Mouse (Mus musculus): Measurements from ENCODE around the gene Cd151. TPM values are rescaled to one million over a fixed set of nuclear protein-coding genes. Genes with fewer than 3 reads are reported as not detected.

Gene Cd151
- total and polyA plus RNA-seq, 2 experiments from 2014 or later, result 15.0 to 52.9 TPM

GRCm38 (mm10) chr7:141454967-141455551 is 12.1 kb upstream of the Cd151 start, which contains the start of gene Pnpla2:
TSS of gene Pnpla2 (plus strand) at chr7:141455198.
- DNase-seq (ENCODE audit: low spot score), result peak; percentile 91
- Histone ChIP-seq H3K27ac (ENCODE audit: low read depth, low read length) (peak within 1 kb of the TSS; percentile 76), H3K4me2 (ENCODE audit: low read depth, low read length, poor library complexity, severe bottlenecking) (peak within 1 kb of the TSS; percentile 89), H3K4me1 (ENCODE audit: insufficient read depth, low read length) (peaks cover 5% of the 10 kb centered on the region; the same call in 1 of the 2 replicates), H3K36me3 (ENCODE audit: insufficient read depth, low read length) (peaks cover 35% of the 10 kb centered on the region), H3K27me3 (ENCODE audit: insufficient read depth, low read length) (no peaks in the 10 kb centered on the region), H3K9me3 (ENCODE audit: low read length) (no peaks in the 10 kb centered on the region), H3K4me3 (ENCODE audit: low read depth, low read length) (peak within 1 kb of the TSS; percentile 74), H3K9ac (replicated peaks; ENCODE audit: low read length, poor library complexity, severe bottlenecking) (peak within 1 kb of the TSS; percentile 74)
- under 1% methylated on average over 42 of the region's 45 CpGs for WGBS
- peak; percentile 81 for ATAC-seq (ENCODE audit: low FRiP score)
- peak; percentile 45; the same call in 1 of the 2 replicates for TF ChIP-seq CTCF (IDR thresholded peaks at IDR 0.05)

GRCm38 (mm10) chr7:141455610-141456314 is 11.4 kb upstream of the Cd151 start:
- H3K4me1 ChIP-seq (ENCODE audit: insufficient read depth, low read length), result peaks cover 5% of the 10 kb centered on the region; the same call in 1 of the 2 replicates
- DNase-seq (ENCODE audit: low spot score) (peak; percentile 68), ATAC-seq (ENCODE audit: low FRiP score) (peak; percentile 25)
- peaks cover 3% of the 10 kb centered on the region; the same call in 1 of the 2 replicates for H3K27me3 ChIP-seq (ENCODE audit: insufficient read depth, low read length)
- no peak for TF ChIP-seq CTCF (IDR thresholded peaks at IDR 0.05)
- under 1% methylated on average over 23 of the region's 23 CpGs for WGBS
- peak overlapping the region; percentile 74 for H3K9ac ChIP-seq (replicated peaks; ENCODE audit: low read length, poor library complexity, severe bottlenecking)
- H3K9me3 ChIP-seq (ENCODE audit: low read length), result no peaks in the 10 kb centered on the region
- H3K36me3 ChIP-seq (ENCODE audit: insufficient read depth, low read length), result peaks cover 37% of the 10 kb centered on the region
- peak overlapping the region; percentile 89 for H3K4me2 ChIP-seq (ENCODE audit: low read depth, low read length, poor library complexity, severe bottlenecking)
- peak overlapping the region; percentile 76 for H3K27ac ChIP-seq (ENCODE audit: low read depth, low read length)
- H3K4me3 ChIP-seq (ENCODE audit: low read depth, low read length), result peak overlapping the region; percentile 74

- Histone ChIP-seq H3K9me3 (ENCODE audit: low read length) (no peaks in the 10 kb centered on the region), H3K4me2 (ENCODE audit: low read depth, low read length, poor library complexity, severe bottlenecking) (no peak overlapping the region), H3K36me3 (ENCODE audit: insufficient read depth, low read length) (peaks cover 34% of the 10 kb centered on the region), H3K9ac (replicated peaks; ENCODE audit: low read length, poor library complexity, severe bottlenecking) (no peak overlapping the region), H3K4me3 (ENCODE audit: low read depth, low read length) (no peak overlapping the region), H3K4me1 (ENCODE audit: insufficient read depth, low read length) (peaks cover 8% of the 10 kb centered on the region), H3K27me3 (ENCODE audit: insufficient read depth, low read length) (peaks cover 12% of the 10 kb centered on the region; the same call in 1 of the 2 replicates), H3K27ac (ENCODE audit: low read depth, low read length) (no peak overlapping the region)
- TF ChIP-seq CTCF (IDR thresholded peaks at IDR 0.05), result no peak
- no peak for DNase-seq (ENCODE audit: low spot score)
- no peak for ATAC-seq (ENCODE audit: low FRiP score)
- 92% methylated on average over 6 of the region's 6 CpGs for WGBS
These were observed 10.5 kb upstream of the Cd151 start for GRCm38 (mm10) chr7:141456739-141457138.

GRCm38 (mm10) chr7:141457236-141457635 is 10.0 kb upstream of the Cd151 start:
- no peak for TF ChIP-seq CTCF (IDR thresholded peaks at IDR 0.05)
- Histone ChIP-seq H3K9ac (replicated peaks; ENCODE audit: low read length, poor library complexity, severe bottlenecking) (no peak overlapping the region), H3K4me1 (ENCODE audit: insufficient read depth, low read length) (peaks cover 11% of the 10 kb centered on the region), H3K36me3 (ENCODE audit: insufficient read depth, low read length) (peaks cover 29% of the 10 kb centered on the region), H3K9me3 (ENCODE audit: low read length) (no peaks in the 10 kb centered on the region), H3K27ac (ENCODE audit: low read depth, low read length) (no peak overlapping the region), H3K4me3 (ENCODE audit: low read depth, low read length) (no peak overlapping the region), H3K4me2 (ENCODE audit: low read depth, low read length, poor library complexity, severe bottlenecking) (no peak overlapping the region), H3K27me3 (ENCODE audit: insufficient read depth, low read length) (peaks cover 16% of the 10 kb centered on the region)
- DNase-seq (ENCODE audit: low spot score), result no peak
- WGBS, result 91% methylated on average over 14 of the region's 14 CpGs
- ATAC-seq (ENCODE audit: low FRiP score), result no peak

- no peak overlapping the region for H3K4me2 ChIP-seq (ENCODE audit: low read depth, low read length, poor library complexity, severe bottlenecking)
- peak; percentile 55 for TF ChIP-seq CTCF (IDR thresholded peaks at IDR 0.05)
- H3K4me3 ChIP-seq (ENCODE audit: low read depth, low read length), result no peak overlapping the region
- peaks cover 11% of the 10 kb centered on the region for H3K4me1 ChIP-seq (ENCODE audit: insufficient read depth, low read length)
- H3K36me3 ChIP-seq (ENCODE audit: insufficient read depth, low read length), result peaks cover 28% of the 10 kb centered on the region
- no peak overlapping the region for H3K27ac ChIP-seq (ENCODE audit: low read depth, low read length)
- 76% methylated on average over 15 of the region's 15 CpGs for WGBS
- H3K9ac ChIP-seq (replicated peaks; ENCODE audit: low read length, poor library complexity, severe bottlenecking), result no peak overlapping the region
- H3K9me3 ChIP-seq (ENCODE audit: low read length), result no peaks in the 10 kb centered on the region
- DNase-seq (ENCODE audit: low spot score), result no peak
- H3K27me3 ChIP-seq (ENCODE audit: insufficient read depth, low read length), result peaks cover 24% of the 10 kb centered on the region
- no peak for ATAC-seq (ENCODE audit: low FRiP score)
These were observed 9.1 kb upstream of the Cd151 start for GRCm38 (mm10) chr7:141457986-141458660.
